Mouse (Mus musculus) spleen, adult 2 months (tissue): ENCODE measurements around the gene H2-Eb1. TPM values are rescaled to one million over a fixed set of nuclear protein-coding genes. Genes with fewer than 3 reads are reported as not detected.
A peak's percentile ranks its signal among the peaks of the same experiment; 100 is the strongest.

Experiments
- DNase-seq, 2 experiments: peaks; one replicate each; pipeline versions ENCODE4 v3.0.0 to v3.0.0-alpha.2; 2012 to 2021; ENCODE audit warnings: low spot score in 2 of 2, low read depth in 1 of 2
- H3K27ac ChIP-seq: fragments of 200-500 bp; 2 replicates; pipeline ENCODE4 v1.5.1; 2012; ENCODE audit warnings: low read length, inconsistent platforms; ENCODE audit not compliant: insufficient read depth
- H3K27me3 ChIP-seq: fragments of 200-500 bp; 2 replicates; pipeline ENCODE4 v1.6.1; 2012; ENCODE audit warnings: mild to moderate bottlenecking, moderate library complexity, low read length, inconsistent platforms; ENCODE audit not compliant: control insufficient read depth, insufficient read depth
- H3K36me3 ChIP-seq: fragments of 200-500 bp; 2 replicates; pipeline ENCODE4 v1.6.1; 2012; ENCODE audit warnings: mild to moderate bottlenecking, low read length, inconsistent platforms; ENCODE audit not compliant: control insufficient read depth, insufficient read depth
- H3K4me1 ChIP-seq: fragments of 200-500 bp; 2 replicates; pipeline ENCODE4 v1.6.1; 2011; ENCODE audit warnings: inconsistent platforms; ENCODE audit not compliant: control insufficient read depth, insufficient read depth, insufficient read length
- H3K4me3 ChIP-seq: fragments of 200-500 bp; 2 replicates; pipeline ENCODE4 v1.5.1; 2011; ENCODE audit warnings: mild to moderate bottlenecking, inconsistent platforms; ENCODE audit not compliant: insufficient read depth, insufficient read length; ENCODE audit errors: extremely low read depth
- CTCF ChIP-seq: fragments of 200-500 bp; IDR thresholded peaks from 2 replicates; pipeline ENCODE4 v1.5.1; 2011; ENCODE audit warnings: mild to moderate bottlenecking, inconsistent platforms; ENCODE audit not compliant: insufficient read depth, insufficient read length, insufficient replicate concordance; ENCODE audit errors: extremely low read depth
- POLR2A ChIP-seq: fragments of 200-500 bp; IDR thresholded peaks from 2 replicates; pipeline ENCODE4 v1.6.1; 2011; ENCODE audit warnings: low read depth, low read length, inconsistent platforms
- WGBS: fragments of 180-500 bp; shearing (Covaris S2); methylation state at CpG from one replicate; pipeline ENCODE4 v1.1.7; 2018; 5-methylcytosine and 5-hydroxymethylcytosine counted together
- polyA plus RNA-seq: library from polyadenylated mRNA; depleted of rRNA; stranded (reverse); fragments of >200 nt; gene quantifications from 2 replicates; pipeline ENCODE4 v1.2.3, GENCODE M21; 2012

The H2-Eb1 gene
- polyA plus RNA-seq, 1 experiment: 1,025 TPM

- peak overlapping the region; percentile 93 for H3K27ac ChIP-seq
- DNase-seq: no peak
Observed at GRCm38 (mm10) chr17:34288131-34288530, 17.5 kb upstream of the H2-Eb1 start.

GRCm38 (mm10) chr17:34291609-34292008 is 14.1 kb upstream of the H2-Eb1 start:
- TF ChIP-seq POLR2A: peak; percentile 97
- TF ChIP-seq CTCF: no peak
- Histone ChIP-seq H3K36me3 (peaks cover 1% of the 10 kb centered on the region; the same call in 1 of the 2 replicates), H3K4me1 (peaks cover 22% of the 10 kb centered on the region; the same call in 1 of the 2 replicates), H3K4me3 (no peak overlapping the region), H3K27ac (peak overlapping the region; percentile 90), H3K27me3 (no peaks in the 10 kb centered on the region)
- WGBS: 16% methylated on average over 8 of the region's 8 CpGs
- peak; percentile 90 to 97 for DNase-seq

More at GRCm38 (mm10) chr17:34288131-34288530, 17.5 kb upstream of the H2-Eb1 start:
- TF ChIP-seq CTCF: no peak
- no peak for TF ChIP-seq POLR2A
- 56% methylated on average over 3 of the region's 3 CpGs for WGBS
- H3K4me1 ChIP-seq: peaks cover 21% of the 10 kb centered on the region; the same call in 1 of the 2 replicates
- peaks cover 21% of the 10 kb centered on the region for H3K36me3 ChIP-seq
- peak overlapping the region; percentile 28 for H3K4me3 ChIP-seq
- H3K27me3 ChIP-seq: no peaks in the 10 kb centered on the region

- Histone ChIP-seq H3K27ac (peak overlapping the region; percentile 96), H3K36me3 (no peaks in the 10 kb centered on the region), H3K4me1 (peaks cover 32% of the 10 kb centered on the region; the same call in 1 of the 2 replicates), H3K27me3 (no peaks in the 10 kb centered on the region), H3K4me3 (no peak overlapping the region)
- WGBS: 90% methylated on average over 4 of the region's 4 CpGs
- DNase-seq: no peak
- TF ChIP-seq CTCF (no peak), POLR2A (no peak)
Observed at GRCm38 (mm10) chr17:34292570-34292969, 13.1 kb upstream of the H2-Eb1 start.

GRCm38 (mm10) chr17:34293533-34293932 is 12.1 kb upstream of the H2-Eb1 start:
- Histone ChIP-seq H3K27me3 (no peaks in the 10 kb centered on the region), H3K4me3 (no peak overlapping the region), H3K27ac (peak overlapping the region; percentile 96), H3K36me3 (no peaks in the 10 kb centered on the region), H3K4me1 (peaks cover 37% of the 10 kb centered on the region; the same call in 1 of the 2 replicates)
- peak; percentile 82 to 96 for DNase-seq
- WGBS: 5% methylated on average over 2 of the region's 2 CpGs
- TF ChIP-seq CTCF: no peak
- peak; percentile 53 for TF ChIP-seq POLR2A

GRCm38 (mm10) chr17:34294249-34294648 is 11.4 kb upstream of the H2-Eb1 start:
- no peak overlapping the region for H3K4me3 ChIP-seq
- no peaks in the 10 kb centered on the region for H3K36me3 ChIP-seq
- 77% methylated on average over 4 of the region's 4 CpGs for WGBS
- TF ChIP-seq POLR2A (no peak), CTCF (no peak)
- peak overlapping the region; percentile 96 for H3K27ac ChIP-seq
- no peaks in the 10 kb centered on the region for H3K27me3 ChIP-seq
- DNase-seq: no peak
- H3K4me1 ChIP-seq: peaks cover 42% of the 10 kb centered on the region; the same call in 1 of the 2 replicates

GRCm38 (mm10) chr17:34295307-34295706 is 10.4 kb upstream of the H2-Eb1 start:
- Histone ChIP-seq H3K36me3 (no peaks in the 10 kb centered on the region), H3K27ac (peak overlapping the region; percentile 94), H3K4me1 (peaks cover 45% of the 10 kb centered on the region; the same call in 1 of the 2 replicates), H3K27me3 (no peaks in the 10 kb centered on the region), H3K4me3 (no peak overlapping the region)
- DNase-seq: no peak
- TF ChIP-seq CTCF (no peak), POLR2A (no peak)
